Mouse (Mus musculus) cerebellum, adult (tissue): ENCODE data around the gene Hs3st1.
A peak's percentile ranks its signal among the peaks of the same experiment; 100 is the strongest.

Experiments used
- ATAC-seq: cut with Nextera tagmentation; 2 replicates; pipeline ENCODE4 v1.9.2; 2017; ENCODE audit warnings: mild to moderate bottlenecking, moderate library complexity, mixed read lengths; ENCODE audit not compliant: insufficient number of reproducible peaks, low FRiP score, low TSS enrichment

Hs3st1 gene

DNA sequence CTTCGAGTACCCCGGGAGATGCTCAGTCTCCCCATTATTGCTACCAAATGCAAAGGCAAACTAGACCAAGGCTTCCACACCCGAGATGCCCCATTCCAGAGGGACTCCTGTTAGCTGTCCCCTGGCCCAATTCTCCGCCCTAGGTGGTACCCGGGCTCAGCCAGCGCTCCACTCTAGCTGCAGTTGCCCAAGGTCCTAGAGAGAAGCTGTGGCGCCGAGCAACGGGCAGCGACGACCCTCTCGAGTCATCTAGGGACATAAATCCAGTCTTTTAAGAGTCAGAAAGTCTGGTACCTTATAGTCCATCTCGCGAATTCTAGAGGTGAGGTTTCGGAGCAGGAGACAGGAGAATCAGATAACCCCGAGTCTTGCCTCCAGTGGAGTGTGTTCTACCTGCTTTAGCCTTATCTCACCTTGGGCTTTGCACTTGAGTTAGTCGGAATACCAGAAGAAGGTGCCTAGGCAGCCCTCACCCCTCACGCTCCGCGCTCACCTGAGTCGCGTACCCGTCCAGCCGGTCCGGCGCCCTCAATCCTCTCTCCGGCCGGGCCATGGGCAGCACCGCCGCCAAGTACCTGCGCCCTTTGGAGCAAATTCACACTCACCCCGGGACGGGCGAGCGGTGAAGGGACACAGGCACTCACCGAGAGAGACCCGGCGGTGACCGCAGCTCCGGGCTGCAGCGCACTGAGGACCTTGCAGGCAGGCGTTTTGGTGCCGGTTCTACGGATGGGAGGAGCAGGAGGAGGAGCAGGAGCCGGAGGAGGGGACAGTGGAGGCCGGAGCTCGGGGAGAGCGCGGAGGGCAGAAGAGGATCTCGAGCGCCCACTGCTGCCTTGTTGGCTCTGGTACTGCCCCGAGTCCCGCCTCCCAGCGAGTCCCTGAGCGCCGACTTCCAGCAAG is 111.1 kb downstream of the Hs3st1 start:
- ATAC-seq, result peak; percentile 96

GRCm38 (mm10) chr5:39643260-39643923 is 111.9 kb downstream of the Hs3st1 start:
- no peak for ATAC-seq

- ATAC-seq, result no peak
These were observed 113.0 kb downstream of the Hs3st1 start for GRCm38 (mm10) chr5:39642222-39642770.

DNA sequence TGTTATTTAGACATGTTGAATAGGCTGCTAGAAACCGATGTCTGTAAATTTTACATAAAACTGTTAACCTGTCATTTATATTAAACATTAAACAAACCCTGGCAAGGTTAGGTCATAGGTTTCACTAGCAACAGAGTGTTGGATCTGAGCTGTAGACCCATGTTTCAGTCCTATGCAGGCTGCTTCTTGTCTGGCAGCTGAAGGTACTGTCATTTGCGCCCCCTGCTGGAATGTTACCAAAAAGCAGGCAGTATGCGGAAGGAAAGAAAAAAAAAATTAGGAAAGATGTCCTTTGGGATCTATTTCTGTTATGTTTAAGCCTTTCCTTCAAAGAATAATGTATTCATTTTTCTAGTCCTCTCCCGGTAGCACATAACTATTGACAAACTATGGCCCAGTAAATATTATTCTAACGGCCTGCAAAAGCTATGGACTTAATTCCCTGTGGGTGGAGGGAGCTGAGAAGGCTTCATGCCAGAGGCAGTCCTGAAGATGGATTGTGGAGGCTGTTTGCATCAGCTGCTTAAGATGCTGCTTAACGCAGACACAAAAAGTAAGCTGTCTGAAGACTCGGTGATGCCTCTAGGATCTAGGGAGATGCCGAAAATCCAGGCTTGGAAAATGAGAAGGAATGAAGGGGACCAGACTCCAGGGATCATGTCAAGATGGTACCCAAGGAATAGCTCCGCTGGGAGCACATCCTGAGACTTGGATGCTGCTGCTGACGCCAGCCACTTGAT is 115.7 kb downstream of the Hs3st1 start:
- ATAC-seq, result no peak

DNA sequence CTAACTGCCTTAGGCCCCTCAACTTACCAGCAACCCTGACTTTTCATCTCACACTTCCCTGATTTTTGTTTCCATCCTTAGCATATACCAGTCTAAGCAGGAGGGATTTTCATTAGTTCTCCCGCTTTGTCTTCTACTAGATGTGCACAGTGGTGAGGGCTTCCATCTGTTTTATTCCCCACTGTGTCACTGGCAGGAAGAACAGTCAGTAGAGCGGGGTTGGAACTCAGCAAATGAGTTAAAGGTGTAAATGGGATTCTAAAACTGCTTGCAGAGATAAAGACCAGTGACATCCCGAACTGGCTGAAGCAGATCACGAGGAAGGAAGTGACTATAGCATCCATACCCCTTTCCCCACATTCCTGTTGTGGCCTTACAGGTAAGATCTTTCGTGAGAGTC is 116.3 kb downstream of the Hs3st1 start:
- ATAC-seq, result no peak

DNA sequence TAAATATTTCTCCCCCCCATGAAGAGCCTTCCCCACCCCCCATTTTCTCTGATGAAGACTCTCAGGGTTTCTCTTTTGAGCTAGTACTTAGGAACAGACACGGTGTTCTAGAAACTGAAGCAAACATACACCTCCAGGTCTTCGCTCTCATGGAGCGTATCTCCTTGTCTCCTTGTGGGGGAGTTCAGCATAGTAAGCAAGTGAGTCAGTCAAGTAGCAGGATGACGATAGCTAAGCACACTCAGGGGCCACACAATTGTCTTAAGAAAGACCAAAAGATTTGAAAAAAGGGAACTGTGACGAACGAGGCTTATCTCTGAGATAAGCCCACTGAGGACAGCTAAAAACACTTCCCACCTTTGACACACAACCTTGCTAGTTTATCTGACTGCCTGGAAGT is 117.4 kb downstream of the Hs3st1 start:
- no peak for ATAC-seq

- no peak for ATAC-seq
These were observed 119.2 kb downstream of the Hs3st1 start for GRCm38 (mm10) chr5:39636090-39636489.

DNA sequence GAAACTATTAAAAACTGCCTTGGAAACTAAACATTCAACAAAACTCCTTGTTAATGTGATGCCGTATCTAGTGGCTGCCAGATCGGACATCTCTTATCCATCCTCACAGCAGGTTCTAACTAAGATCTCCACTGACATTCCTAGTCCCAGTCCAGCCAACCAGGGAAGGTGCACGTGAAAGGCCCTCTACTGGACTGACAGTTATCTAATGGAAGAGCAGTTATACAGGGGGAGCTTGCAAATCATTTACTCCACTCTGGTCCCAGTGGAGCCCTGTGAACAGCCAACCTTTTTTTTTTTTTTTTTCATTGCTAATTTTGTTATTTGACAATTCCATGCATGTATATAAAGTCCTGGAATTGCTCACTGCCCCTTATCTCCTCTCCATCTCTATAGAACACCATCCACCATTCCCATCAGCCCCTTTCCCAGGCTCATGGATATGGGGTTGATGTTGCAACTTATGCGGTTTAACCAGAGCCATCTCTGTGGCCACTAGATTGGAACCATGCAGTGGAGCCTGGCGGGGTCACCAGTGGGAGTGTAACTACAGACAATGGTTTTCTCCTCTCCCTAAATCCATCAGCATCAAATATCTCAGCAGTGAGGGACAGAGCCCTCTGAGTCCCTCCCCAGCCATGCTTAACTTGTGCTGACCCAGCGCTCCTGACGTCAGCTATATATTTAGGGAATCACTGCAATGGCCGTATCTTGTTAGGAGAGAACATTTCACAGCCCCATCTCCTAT is 120.8 kb downstream of the Hs3st1 start:
- no peak for ATAC-seq

DNA sequence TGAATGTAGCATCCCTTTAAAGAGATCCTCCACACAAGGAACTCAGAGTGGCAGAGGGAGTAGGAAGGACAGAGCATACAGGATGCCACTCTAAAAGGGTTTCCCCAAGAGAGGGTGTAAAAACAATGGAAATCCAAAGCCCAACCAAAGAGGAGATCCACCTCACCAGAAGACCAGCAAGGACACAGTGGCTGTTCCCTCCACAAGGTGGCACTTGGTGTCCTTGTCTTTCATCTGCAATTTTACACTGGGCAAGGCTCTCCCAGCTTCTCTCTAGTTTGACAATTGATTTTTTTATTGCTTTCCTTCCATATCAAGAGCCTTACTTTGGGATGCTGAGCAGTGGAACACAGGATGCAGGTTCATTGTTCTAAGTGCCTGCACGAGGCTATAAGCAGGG is 122.1 kb downstream of the Hs3st1 start:
- no peak for ATAC-seq

- no peak for ATAC-seq
These were observed 124.4 kb downstream of the Hs3st1 start for GRCm38 (mm10) chr5:39630841-39631240.

DNA sequence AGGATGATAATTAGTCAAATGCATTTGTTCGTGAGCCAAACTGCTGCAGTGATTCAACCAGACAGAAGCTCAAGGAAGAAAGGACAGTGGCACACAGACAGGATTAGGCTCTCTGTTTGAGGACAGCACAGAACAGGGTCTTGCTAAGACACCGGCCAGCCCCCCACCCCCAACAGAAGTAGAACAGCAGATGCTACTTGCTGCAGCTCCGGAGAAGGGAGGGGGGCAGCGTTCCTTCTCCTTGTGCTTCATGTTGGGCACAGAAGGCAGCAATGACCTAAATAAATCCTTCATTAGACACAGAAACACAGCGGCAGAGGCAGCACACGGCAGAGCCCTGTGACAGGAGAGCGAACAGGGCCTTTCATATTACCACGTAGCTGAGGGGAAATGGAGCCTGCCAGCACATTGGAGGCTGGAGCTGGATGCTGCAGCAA is 130.2 kb downstream of the Hs3st1 start:
- peak; percentile 53; the same call in 1 of the 2 replicates for ATAC-seq

DNA sequence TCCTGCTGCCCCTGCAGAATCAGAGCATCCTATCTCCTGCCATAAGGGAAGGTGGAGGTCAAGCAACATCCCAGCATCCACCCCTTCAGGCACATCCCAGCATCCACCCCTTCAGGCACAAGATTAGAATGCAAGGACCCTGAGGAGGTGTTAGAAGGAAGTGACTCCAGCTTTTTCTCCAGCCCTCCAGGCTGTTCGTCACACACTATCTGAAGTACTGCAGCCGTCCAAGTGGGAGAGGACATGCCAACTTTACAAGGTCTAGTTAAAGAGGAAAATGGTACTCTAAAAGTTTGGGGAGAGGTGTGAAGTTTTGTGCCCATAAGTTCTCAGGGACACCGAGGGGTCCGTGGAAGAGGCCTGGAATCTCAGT is 131.1 kb downstream of the Hs3st1 start:
- ATAC-seq, result no peak

DNA sequence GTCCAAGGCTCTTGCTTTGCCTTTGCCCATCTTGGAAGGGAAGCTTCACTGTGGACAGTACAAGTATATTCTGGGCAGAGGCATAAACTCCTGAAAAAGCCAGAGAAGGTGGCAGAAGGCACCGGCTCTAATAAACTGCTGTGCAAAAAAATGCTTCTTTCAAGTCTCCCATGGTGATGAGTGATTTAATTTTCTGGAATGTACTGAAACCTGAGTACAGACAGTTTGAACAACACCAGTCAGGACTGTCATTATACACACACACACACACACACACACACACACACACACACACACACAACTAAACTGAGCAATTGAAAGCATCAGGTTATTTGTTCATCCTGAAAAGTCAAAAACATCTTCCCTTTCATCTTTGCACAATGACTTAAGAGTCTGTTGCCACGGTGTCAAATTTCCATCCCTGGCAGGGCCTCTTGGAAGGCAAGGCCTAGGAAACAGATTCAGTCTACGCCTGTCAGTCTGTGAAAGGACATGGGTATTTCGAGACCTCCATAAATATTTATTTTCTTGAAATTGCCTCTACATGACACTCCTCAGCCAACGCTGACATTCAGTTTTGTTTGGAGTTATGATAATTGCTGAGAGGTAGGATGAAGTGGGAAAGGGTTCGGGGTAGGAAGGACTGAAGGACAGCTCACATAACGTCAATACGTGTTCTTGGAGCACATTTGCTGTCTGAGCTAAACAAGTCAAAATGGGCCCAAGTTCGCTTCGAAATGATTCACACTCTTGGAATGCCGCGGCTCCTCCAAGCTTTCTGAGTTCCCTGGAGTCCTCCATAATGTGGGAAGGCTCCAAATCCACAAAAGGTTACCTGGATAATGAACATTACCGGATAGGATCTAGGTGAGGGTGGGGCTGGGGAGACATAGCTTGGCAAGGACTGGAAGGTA is 131.7 kb downstream of the Hs3st1 start:
- no peak for ATAC-seq

GRCm38 (mm10) chr5:39620206-39620866 is 134.9 kb downstream of the Hs3st1 start:
- ATAC-seq, result peak; percentile 57

- ATAC-seq, result no peak
These were observed 137.8 kb downstream of the Hs3st1 start for GRCm38 (mm10) chr5:39617354-39617977.

DNA sequence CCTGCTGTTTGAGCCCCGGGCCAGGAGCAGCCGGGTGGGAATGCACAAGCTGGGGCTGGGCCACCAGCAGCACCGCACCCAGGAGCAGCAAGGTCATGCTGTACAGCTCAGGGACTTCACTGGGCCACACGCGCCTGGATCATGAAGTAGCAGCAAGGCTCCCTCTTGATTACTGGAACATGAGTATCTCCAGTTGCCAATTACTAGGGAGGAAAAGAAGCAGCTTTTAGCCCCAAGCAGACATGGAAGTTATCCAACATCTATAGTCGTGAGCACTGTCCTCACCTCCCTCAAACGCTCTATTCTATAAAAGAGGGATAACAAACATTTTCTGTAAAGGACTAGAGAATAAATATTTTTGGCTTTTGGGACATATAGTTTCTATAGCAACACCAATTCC is 140.1 kb downstream of the Hs3st1 start:
- ATAC-seq, result 0 out of 2 replicates have a peak, but pooled peaks have one; percentile 37

DNA sequence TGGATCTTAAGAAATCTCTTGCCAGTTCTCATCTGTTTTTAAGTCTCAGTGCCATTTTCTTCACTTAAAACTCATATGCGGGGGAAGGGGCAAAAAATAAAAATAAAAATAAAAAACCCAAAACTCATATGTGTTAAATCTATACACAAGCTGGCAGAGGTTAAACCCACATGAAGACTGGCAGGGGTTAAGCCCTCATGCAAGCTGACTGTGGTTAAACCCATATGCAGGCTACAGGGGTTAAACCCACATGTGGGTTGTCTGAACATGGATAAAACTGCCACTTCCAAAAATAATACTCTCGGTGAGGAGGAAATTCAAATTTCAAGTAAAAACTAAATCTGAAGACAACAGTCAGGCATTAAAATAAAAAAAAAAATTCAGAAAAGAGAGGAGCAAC is 141.7 kb downstream of the Hs3st1 start:
- no peak for ATAC-seq

DNA sequence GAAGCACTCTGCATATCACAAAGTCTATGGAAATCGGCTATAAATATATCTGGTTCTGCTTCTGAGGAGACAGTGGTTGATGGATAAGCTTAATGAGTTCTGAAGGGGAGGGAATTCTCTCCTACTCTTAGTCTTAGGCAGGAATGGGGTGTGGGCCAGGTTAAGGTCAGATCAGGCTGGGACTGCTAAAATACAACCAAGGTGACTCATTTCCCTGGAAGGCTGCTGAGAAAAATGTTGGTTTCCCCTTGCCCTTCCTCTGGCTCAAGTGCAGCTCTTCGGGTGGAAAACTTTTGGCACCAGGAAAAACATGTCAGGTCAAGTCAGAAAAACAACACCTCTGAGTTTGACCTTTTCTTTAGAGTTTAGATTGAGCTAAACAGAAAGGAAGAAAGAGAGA is 143.0 kb downstream of the Hs3st1 start:
- ATAC-seq, result no peak
